Mouse (Mus musculus) limb, embryonic 11.5 days (tissue): ENCODE data around the gene Pcdh15. TPM values are rescaled to one million over a fixed set of nuclear protein-coding genes. Genes with fewer than 3 reads are reported as not detected.

Experiments
- ATAC-seq: fragments of 200-750 bp; cut with Nextera tagmentation; 2 replicates; pipeline ENCODE4 v1.8.0; 2017; ENCODE audit warnings: low read depth; ENCODE audit not compliant: insufficient number of reproducible peaks, low FRiP score, low TSS enrichment
- DNase-seq: peaks from one replicate; pipeline ENCODE4 v3.0.0-alpha.2; 2015; ENCODE audit warnings: low spot score
- H3K27ac ChIP-seq: fragments of 300-500 bp; sonication (generic); replicated peaks from 2 replicates; pipeline ENCODE4 v1.5.1; 2014; ENCODE audit warnings: low read depth, mild to moderate bottlenecking, low read length
- H3K27me3 ChIP-seq: fragments of 300-500 bp; sonication (generic); 2 replicates; pipeline ENCODE4 v1.6.1; 2014; ENCODE audit warnings: mild to moderate bottlenecking, low read length, mixed read lengths; ENCODE audit not compliant: control insufficient read depth, insufficient read depth
- H3K36me3 ChIP-seq: fragments of 300-500 bp; sonication (generic); 2 replicates; pipeline ENCODE4 v1.6.1; 2014; ENCODE audit warnings: mild to moderate bottlenecking, low read length, moderate library complexity, mixed read lengths; ENCODE audit not compliant: control insufficient read depth, insufficient read depth
- H3K4me1 ChIP-seq: fragments of 300-500 bp; sonication (generic); 2 replicates; pipeline ENCODE4 v1.6.1; 2014; ENCODE audit warnings: low read length, mixed read lengths; ENCODE audit not compliant: control insufficient read depth, insufficient read depth
- H3K4me2 ChIP-seq: fragments of 300-500 bp; sonication (generic); 2 replicates; pipeline ENCODE4 v1.6.1; 2014; ENCODE audit warnings: low read depth, mild to moderate bottlenecking, moderate library complexity; ENCODE audit not compliant: severe bottlenecking
- H3K4me3 ChIP-seq: fragments of 300-500 bp; sonication (generic); 2 replicates; pipeline ENCODE4 v1.5.1; 2014; ENCODE audit warnings: low read depth, low read length
- H3K9ac ChIP-seq: fragments of 300-500 bp; sonication (generic); 2 replicates; pipeline ENCODE4 v1.6.1; 2014; ENCODE audit warnings: mild to moderate bottlenecking, low read length
- H3K9me3 ChIP-seq: fragments of 300-500 bp; sonication (generic); 2 replicates; pipeline ENCODE4 v1.6.1; 2016; ENCODE audit warnings: low read length; ENCODE audit not compliant: control insufficient read depth
- WGBS: fragments of 180-500 bp; shearing (Covaris S2); extraction: QIAGEN DNeasy Blood & Tissue Kit; methylation state at CpG from one replicate; pipeline ENCODE4 v1.1.7; 2014; 5-methylcytosine and 5-hydroxymethylcytosine counted together
- polyA plus RNA-seq: library from polyadenylated mRNA; unstranded; fragments of >200 nt; fragmentation: Nextera tagmentation; extraction: Ambion mirVana; gene quantifications from 2 replicates; pipeline ENCODE4 v1.2.1, GENCODE M21; 2014

Pcdh15 gene
- polyA plus RNA-seq, 1 experiment from 2014 or later, result 0.81 TPM

GRCm38 (mm10) chr10:74123421-74123820 lies 1024.3 kb downstream of the Pcdh15 start:
- H3K27ac ChIP-seq, result no peak overlapping the region
- H3K4me1 ChIP-seq, result no peaks in the 10 kb centered on the region
- DNase-seq (no peak), ATAC-seq (no peak)
- no peak overlapping the region for H3K9ac ChIP-seq
- H3K27me3 ChIP-seq, result no peaks in the 10 kb centered on the region
- no peaks in the 10 kb centered on the region for H3K9me3 ChIP-seq
- no peak overlapping the region for H3K4me3 ChIP-seq
- no peaks in the 10 kb centered on the region for H3K36me3 ChIP-seq
- WGBS, result 85% methylated on average over 4 of the region's 4 CpGs
- no peak overlapping the region for H3K4me2 ChIP-seq

DNA sequence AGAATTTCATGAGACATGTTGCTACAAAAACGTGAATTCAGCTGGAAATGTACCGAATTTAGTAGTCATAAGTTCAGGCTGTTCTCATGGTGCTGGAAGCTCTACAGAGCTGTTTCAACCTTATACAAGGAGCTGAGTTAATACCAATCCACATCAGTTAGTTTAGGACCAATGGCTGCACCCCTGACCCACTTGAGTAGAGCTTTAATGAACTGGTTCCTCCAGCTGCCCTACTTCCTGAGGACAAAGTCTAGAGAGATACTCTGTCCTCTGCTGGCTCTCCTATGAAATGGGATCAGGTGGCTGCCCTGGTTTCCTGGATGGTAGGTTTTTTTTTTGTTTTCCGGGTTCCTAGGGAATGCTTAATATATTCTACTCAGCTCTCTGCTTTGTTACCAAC lies 1030.0 kb downstream of the Pcdh15 start:
- Histone ChIP-seq H3K4me2 (no peak overlapping the region), H3K27me3 (no peaks in the 10 kb centered on the region), H3K27ac (no peak overlapping the region), H3K9me3 (no peaks in the 10 kb centered on the region), H3K4me3 (no peak overlapping the region), H3K36me3 (no peaks in the 10 kb centered on the region), H3K9ac (no peak overlapping the region), H3K4me1 (no peaks in the 10 kb centered on the region)
- no peak for DNase-seq
- ATAC-seq, result no peak
- WGBS, result 87% methylated on average over 3 of the region's 3 CpGs

- no peaks in the 10 kb centered on the region for H3K4me1 ChIP-seq
- H3K4me2 ChIP-seq, result no peak overlapping the region
- no peaks in the 10 kb centered on the region for H3K27me3 ChIP-seq
- DNase-seq, result no peak
- H3K27ac ChIP-seq, result no peak overlapping the region
- no peak for ATAC-seq
- H3K36me3 ChIP-seq, result no peaks in the 10 kb centered on the region
- H3K9ac ChIP-seq, result no peak overlapping the region
- H3K4me3 ChIP-seq, result no peak overlapping the region
- no peaks in the 10 kb centered on the region for H3K9me3 ChIP-seq
Observed at GRCm38 (mm10) chr10:74129665-74130064, 1030.5 kb downstream of the Pcdh15 start.

- no peak overlapping the region for H3K9ac ChIP-seq
- no peaks in the 10 kb centered on the region for H3K36me3 ChIP-seq
- no peak overlapping the region for H3K27ac ChIP-seq
- no peak overlapping the region for H3K4me3 ChIP-seq
- no peak overlapping the region for H3K4me2 ChIP-seq
- H3K9me3 ChIP-seq, result no peaks in the 10 kb centered on the region
- 87% methylated on average over 3 of the region's 3 CpGs for WGBS
- ATAC-seq, result no peak
- no peaks in the 10 kb centered on the region for H3K27me3 ChIP-seq
- H3K4me1 ChIP-seq, result no peaks in the 10 kb centered on the region
- DNase-seq, result no peak
Observed at GRCm38 (mm10) chr10:74130805-74131204, 1031.7 kb downstream of the Pcdh15 start.

- Histone ChIP-seq H3K36me3 (no peaks in the 10 kb centered on the region), H3K9ac (no peak overlapping the region), H3K4me2 (no peak overlapping the region), H3K4me1 (no peaks in the 10 kb centered on the region), H3K27ac (no peak overlapping the region), H3K4me3 (no peak overlapping the region), H3K27me3 (no peaks in the 10 kb centered on the region), H3K9me3 (no peaks in the 10 kb centered on the region)
- DNase-seq, result no peak
- ATAC-seq, result no peak
Observed at GRCm38 (mm10) chr10:74147966-74148365, 1048.8 kb downstream of the Pcdh15 start.

- Histone ChIP-seq H3K4me1 (no peaks in the 10 kb centered on the region), H3K9me3 (no peaks in the 10 kb centered on the region), H3K4me2 (no peak overlapping the region), H3K27ac (no peak overlapping the region), H3K36me3 (no peaks in the 10 kb centered on the region), H3K4me3 (no peak overlapping the region), H3K27me3 (no peaks in the 10 kb centered on the region), H3K9ac (no peak overlapping the region)
- ATAC-seq (no peak), DNase-seq (no peak)
- 62% methylated on average over 3 of the region's 3 CpGs for WGBS
Observed at GRCm38 (mm10) chr10:74181921-74182320, 1082.8 kb downstream of the Pcdh15 start.

GRCm38 (mm10) chr10:74203650-74204049 lies 1104.5 kb downstream of the Pcdh15 start:
- Histone ChIP-seq H3K27me3 (no peaks in the 10 kb centered on the region), H3K27ac (no peak overlapping the region), H3K4me1 (no peaks in the 10 kb centered on the region), H3K9me3 (no peaks in the 10 kb centered on the region), H3K36me3 (no peaks in the 10 kb centered on the region), H3K4me3 (no peak overlapping the region), H3K9ac (no peak overlapping the region), H3K4me2 (no peak overlapping the region)
- ATAC-seq (no peak), DNase-seq (no peak)

DNA sequence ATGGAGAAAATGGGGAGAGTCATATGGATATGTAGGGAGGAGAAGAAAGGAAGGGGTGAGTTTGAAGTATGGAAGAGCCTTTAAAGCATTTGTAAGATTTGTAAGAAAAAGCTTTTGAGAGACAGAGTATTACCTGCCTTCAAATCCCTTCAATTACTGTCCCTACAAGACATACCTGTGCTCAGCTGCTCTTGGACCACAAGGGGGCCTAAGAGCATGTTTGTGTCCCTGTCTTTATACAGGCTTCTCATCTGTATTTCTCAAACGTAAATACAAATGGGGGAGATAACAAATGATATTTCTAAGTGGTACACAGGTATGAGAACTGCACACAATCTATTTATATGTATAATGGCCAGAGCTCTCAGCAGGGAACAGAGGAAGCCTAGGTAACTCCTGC lies 1118.1 kb downstream of the Pcdh15 start:
- Histone ChIP-seq H3K4me2 (no peak overlapping the region), H3K36me3 (no peaks in the 10 kb centered on the region), H3K4me1 (no peaks in the 10 kb centered on the region), H3K4me3 (no peak overlapping the region), H3K9ac (no peak overlapping the region), H3K27me3 (no peaks in the 10 kb centered on the region), H3K27ac (no peak overlapping the region), H3K9me3 (no peaks in the 10 kb centered on the region)
- ATAC-seq, result no peak
- no peak for DNase-seq
- WGBS, result 69% methylated on average over 1 of the region's 1 CpGs

DNA sequence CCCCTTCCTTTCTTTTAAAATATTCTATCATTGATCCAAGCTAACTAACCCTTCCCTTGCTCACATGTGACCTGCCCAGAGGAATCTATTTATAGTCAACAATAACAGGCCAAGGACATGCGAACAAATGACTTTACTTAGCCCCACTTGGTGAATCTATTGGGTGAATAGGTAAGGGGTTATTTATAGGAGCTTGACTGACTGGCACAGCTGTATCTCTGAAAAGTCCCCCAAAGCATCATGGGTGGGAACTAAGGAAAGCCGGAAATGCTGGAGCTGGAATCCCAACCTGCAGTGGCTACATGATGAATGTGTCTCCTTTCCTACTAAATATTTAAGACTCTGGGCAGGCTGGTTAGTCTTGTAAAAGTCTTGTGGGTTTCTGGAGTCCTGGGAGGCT lies 1121.3 kb downstream of the Pcdh15 start:
- H3K36me3 ChIP-seq, result no peaks in the 10 kb centered on the region

More for the DNA sequence above, 1121.3 kb downstream of the Pcdh15 start:
- DNase-seq (no peak), ATAC-seq (no peak)
- Histone ChIP-seq H3K9ac (no peak overlapping the region), H3K4me2 (no peak overlapping the region), H3K27ac (no peak overlapping the region), H3K4me3 (no peak overlapping the region), H3K27me3 (no peaks in the 10 kb centered on the region), H3K4me1 (no peaks in the 10 kb centered on the region), H3K9me3 (no peaks in the 10 kb centered on the region)
- 84% methylated on average over 2 of the region's 2 CpGs for WGBS
